Mouse (Mus musculus): ENCODE data around the gene Cenpl. TPM values are rescaled to one million over a fixed set of nuclear protein-coding genes. Genes with fewer than 3 reads are reported as not detected.

Gene Cenpl
- total RNA-seq, 2 experiments from 2014 or later, result 1.9 to 2.2 TPM

Other genes starting within 250 kb of the Cenpl start
- 10 to 100 TPM; 48.0 to 48.5 TPM for gene Rc3h1, start 164.3 kb upstream of the Cenpl start, total RNA-seq (2021)
- gene Serpinc1, start 92.1 kb upstream of the Cenpl start, total RNA-seq (2021), result under 1 TPM; 0.31 to 0.41 TPM
- gene Zbtb37, start 35.9 kb upstream of the Cenpl start, total RNA-seq (2021), result 10 to 100 TPM; 12.8 to 15.8 TPM
- 10 to 100 TPM; 17.4 to 17.6 TPM for gene Dars2, start 55 bp upstream of the Cenpl start, total RNA-seq (2021)
- gene Klhl20, start 60.8 kb downstream of the Cenpl start, total RNA-seq (2021), result 10 to 100 TPM; 11.4 to 12.4 TPM
- 1 to 10 TPM; 2.2 to 3.1 TPM for gene Ankrd45, start 72.0 kb downstream of the Cenpl start, total RNA-seq (2021)
- gene Tex50, start 88.6 kb downstream of the Cenpl start, total RNA-seq (2021), result not detected
- 100 to 1,000 TPM; 208 to 228 TPM for gene Prdx6, start 180.5 kb downstream of the Cenpl start, total RNA-seq (2021)

All from heart, postnatal 14 days (tissue).